Mouse (Mus musculus): ENCODE results near the gene Vasn.

Vasn gene

DNA sequence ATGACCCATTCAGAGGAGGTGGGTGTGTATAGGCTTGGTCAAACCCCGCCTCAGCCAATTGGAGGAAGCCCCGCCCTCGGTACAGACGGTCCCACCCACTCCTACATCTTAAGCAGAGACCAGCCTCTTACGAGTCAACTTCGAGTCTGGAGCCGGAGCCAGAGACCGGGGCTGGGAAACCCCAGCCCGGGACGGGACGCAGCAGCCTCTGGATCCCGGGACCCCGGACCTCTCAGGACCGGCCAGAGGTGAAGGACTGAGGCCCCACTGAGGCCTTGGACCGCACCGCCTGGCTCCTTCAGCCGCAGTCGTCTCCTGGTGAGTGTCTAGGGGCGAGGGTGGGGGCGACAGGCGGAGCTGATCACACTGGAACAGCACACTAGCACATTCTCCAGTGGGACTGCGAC lies at the start of gene Vasn, which contains the start of gene Dnaja3:
TSS of gene Vasn (plus strand) at position 111 of the 407 bp plus-strand sequence.
TSS of gene Dnaja3 (plus strand) at position 159 of the 407 bp plus-strand sequence.
- in situ Hi-C loops (cut with MboI; ENCODE audit: low sequenced_read_pairs): no loop called here

DNA sequence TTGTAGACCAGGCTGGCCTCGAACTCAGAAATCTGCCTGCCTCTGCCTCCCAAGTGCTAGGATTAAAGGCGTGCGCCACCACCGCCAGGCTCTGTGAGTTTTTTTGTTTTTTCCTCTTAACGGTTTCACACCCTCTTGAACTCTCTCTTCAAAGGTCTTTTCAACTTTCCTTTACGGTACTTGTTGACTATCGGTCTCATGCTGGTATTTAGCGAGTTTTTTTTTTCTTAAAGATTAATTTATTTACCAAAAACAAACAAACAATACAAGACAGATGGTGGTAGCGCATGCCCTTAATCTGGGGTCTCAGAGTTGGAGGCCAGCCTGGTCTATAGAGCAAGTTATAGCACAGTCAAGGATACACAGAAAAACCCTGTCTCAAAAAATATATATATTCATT lies 49.5 kb upstream of the Vasn start:
- in situ Hi-C loops (cut with MboI; ENCODE audit: low sequenced_read_pairs): no loop called here

DNA sequence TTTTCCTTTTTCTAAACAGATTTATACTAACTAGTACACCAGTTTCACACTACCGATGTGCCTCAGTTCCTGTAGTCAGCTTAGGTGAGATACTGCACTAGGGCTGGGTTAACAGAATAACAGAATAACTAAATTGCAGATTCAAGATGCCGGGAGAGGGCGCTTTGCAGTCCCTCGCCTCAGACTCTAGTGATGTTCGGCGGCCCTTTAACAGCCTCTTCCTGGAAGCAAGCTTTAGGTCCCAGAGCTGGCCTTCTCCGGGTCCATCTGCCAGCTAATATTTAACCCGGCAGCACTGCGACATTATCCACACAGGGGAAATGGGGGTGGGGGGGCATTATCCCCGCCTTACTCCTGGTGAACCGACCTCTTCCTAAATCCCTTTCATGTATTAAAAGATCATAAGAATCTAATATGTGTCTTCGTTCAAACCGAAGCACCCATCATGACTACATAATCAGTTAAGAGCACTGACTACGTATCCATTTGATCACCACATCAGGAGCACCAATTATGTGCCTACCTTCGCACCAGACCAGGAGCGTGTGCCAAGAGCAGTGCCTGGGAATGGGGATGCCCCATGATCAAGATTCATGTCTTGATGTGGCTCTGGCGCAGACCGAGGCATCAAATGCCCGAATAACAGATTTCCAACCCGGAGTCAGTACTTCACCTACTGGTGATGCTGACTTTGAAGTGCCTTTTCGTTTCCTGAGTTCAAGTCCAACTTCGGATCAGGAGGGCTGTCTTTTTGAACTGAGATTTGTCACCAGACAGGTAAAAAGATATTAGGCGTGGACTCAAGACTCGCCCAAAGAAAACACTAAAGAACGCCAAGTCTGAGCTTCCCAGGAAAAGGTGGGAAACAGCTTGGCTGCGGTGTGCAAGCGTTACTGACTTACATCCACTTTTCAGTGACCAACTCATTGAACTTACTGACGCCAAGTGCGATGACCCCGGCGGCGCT lies 46.5 kb upstream of the Vasn start:
- in situ Hi-C loops (cut with MboI; ENCODE audit: low sequenced_read_pairs): no loop called here

DNA sequence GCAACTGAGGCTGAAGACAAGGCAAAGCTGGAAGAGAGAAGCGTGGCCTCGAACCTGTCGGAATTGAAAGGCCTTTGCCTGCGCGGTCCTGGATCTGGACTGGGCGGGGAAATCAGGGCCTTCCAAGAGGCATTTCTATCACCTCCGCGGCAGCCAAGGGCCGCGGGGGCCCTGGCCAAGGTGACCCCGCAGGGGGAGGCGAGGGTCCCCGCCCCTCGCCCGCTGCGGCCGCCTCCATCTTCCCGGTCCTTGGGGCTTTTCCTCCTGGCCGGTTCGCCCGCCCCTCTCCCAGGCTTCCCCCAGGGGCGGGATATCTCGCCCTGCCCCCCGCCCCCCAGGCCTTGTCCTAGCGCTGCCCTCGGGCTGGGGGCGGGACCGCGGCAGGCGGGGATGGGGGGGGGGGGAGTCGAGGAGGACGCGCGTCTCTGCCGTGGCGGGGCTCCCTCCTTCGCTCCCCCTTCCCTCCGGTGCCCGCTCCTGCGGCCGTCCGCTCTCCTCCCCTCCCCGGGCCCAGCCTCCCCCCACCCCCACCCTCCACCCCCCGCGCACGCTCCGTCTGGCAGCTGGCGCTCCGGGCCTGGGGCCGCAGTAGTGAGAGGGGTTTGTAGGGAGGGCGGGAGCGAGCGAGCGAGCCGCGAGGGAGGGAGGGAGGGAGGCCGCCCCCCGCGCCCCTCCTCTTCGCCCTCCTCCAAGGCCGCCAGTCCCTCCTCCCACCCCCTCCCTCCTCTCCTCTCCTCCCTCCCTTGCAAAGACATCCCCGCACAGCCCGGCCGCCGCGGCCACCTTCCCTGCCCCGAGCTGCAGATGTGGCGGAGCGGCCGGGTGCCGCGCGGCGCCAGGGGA lies 45.5 kb upstream of the Vasn start, which contains the start of gene Glis2:
TSS of gene Glis2 (plus strand) at position 743 of the 843 bp plus-strand sequence.
- in situ Hi-C loops (cut with MboI; ENCODE audit: low sequenced_read_pairs): no loop called here

DNA sequence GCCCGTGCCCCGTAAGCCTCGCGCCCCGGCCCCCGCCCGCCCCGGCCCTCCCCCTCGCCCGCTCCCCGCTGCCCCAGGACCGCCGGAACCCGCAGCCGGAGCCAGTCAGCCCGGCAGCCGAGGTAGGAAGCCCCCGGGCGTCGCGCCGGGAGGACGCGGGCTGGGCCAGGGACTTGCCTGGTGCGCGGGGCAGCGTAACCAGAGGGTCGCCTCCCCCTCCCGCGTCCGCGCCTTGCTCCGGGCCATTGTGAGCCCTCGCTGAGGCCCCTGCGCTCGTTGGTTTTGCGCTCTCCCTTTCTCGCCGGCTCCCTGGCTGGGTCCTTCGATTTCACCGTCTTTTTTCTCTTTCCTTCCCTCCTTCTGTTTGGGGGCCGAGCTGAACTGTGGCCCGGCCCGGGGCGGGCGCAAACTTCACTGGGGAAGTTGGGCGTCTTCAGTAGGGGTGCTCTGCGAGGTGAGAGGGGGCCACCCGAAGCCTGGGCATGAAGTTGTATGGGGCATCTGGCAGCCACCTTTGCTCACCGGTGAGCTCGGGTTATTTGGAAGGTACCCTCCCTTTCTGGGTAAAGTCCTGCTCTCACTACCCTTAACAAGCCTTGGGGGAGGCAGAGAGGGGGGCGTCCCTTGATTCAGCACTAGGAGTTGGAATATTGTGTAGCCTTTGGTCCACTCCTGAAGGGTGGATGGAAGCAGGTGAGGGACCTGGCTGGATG lies 44.8 kb upstream of the Vasn start:
- in situ Hi-C loops (cut with MboI; ENCODE audit: low sequenced_read_pairs): no loop called here

DNA sequence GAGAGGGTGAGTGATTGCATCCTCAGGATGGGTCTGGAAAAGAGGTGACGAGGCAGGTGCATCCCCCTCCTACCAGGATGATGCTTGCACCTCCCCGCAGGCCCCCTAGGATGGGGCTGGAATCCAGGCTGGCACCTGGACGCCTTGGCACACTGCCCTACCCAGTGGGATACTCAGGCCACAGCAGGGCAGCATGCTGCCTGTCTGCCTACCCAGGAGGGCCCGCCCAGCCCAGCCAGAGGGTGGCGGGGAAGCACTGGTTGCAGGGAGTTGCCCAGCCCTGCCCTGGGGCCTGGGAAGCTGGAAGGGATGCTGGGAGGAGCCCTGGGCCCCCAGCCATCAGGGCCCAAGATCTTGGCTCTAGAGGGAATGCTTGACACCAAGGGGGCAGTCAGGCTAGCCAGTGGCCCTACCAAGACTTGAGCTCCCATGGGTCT lies 44.2 kb upstream of the Vasn start:
- in situ Hi-C loops (cut with MboI; ENCODE audit: low sequenced_read_pairs): no loop called here

DNA sequence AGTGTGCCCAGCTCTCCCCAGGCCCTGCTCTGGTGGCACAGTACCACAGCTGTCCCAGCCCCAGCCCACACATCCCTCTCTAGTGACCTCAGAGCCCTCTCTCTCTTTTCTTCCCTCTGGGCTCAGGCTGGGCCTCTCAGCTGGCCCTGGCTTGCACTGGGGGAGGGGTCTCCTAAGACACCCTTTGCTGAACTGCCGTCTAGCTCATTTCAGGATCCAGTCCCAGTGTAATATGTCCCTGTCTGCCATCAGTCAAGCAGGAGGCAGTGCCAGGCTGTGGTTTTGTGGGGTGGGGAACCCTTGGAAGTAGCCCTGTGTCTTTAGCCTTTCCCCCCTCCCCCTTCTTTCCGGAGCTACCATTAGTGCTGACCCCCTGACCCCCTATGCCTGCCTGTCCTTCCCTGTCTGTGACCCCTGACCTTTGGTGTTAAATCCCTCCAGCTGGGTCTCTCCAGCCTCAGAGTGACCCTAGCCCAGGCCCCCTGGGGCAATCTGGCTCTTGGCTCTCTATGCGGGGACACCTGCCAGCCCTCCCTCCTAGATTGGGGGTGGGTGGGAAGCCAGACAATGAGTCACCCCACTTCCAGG lies 43.5 kb upstream of the Vasn start:
- in situ Hi-C loops (cut with MboI; ENCODE audit: low sequenced_read_pairs): no loop called here

DNA sequence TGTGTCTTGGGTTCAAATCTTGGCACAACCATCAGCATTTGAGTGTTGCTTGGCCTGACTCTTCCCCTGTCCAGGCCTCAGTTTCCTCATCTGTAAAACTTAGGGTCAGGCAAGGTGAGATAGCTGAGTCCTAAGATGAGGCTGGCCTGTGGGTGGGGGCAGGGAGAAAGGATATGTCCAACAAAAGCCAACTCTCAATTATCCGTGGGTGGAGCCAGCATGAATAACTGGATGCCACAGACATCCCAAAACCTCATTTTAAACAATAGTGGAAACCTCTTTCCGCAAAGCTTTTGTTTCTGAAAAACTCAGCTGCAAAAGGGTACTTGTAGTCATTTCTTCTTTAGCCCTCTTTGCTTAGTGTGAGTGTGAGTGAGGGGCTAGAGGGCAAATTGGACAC lies 42.9 kb upstream of the Vasn start:
- in situ Hi-C loops (cut with MboI; ENCODE audit: low sequenced_read_pairs): no loop called here

DNA sequence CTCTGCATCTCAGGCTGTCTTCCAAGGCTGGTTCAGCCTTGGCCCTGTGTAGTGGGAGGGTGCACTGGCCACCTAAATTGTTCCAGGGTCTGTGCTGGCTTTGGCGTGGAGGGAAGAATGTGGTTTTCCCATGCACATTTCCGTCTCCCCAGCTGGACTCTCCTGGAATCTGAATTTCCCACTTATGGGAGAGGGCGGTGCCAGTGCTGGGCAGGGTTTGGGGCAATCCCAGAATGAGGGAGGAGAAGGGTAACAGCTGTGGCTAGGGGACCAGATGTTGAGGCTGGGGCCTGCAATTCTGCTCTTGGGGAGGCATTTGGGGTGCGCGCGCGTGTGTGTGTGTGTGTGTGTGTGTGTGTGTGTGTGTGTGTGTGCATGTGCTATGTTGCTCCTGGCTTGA lies 42.4 kb upstream of the Vasn start:
- in situ Hi-C loops (cut with MboI; ENCODE audit: low sequenced_read_pairs): no loop called here

DNA sequence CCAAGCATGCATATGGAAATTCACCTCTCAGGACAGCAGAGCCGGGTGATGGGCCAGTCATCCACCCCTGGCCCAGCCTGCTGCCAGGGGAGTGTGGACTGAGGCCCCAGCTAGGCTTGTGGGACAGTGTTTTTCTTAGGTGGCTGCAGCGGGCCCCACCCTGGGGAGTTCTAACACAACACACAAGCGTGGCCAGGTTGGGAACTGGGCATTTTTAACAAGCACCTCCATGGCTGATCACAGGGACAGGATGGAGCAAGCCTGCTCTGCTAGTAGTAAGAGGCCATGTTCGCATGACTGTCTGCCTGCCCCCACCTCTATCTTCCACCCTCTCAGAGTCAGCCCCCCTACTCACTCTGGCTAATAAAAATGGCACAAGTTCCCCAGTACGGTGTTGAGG lies 41.7 kb upstream of the Vasn start:
- in situ Hi-C loops (cut with MboI; ENCODE audit: low sequenced_read_pairs): no loop called here

DNA sequence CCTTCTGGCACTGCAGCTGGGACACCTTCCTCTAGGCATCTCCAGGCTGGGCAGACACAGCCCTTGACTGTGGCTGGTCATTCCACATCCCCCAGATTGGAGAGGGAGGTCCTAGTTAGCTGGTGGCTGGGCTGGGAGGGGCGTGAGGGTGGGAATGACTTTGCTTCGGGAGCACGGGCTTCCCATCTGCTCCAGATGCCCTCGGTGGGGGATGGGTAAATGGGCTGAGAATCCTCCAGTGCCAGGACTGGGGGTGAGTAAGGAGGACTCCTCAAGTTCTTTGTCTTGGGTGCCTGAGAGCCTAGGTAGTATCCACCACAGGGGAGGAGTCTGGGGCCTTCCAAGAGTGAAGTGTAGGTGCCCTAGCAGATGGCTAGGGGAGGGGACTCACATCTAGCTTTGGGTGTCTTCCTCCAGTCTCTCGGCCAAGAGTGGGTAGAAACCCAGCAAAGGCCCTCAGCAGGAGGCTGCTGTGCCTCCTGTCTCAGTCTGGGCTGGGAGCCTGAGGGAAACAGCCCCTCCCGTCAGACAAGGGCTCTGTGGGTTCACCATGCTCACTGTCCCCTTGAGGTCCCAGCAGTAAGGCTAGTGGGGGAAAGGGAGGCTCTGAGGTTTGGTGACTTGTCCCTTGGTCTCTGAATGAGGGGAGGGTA lies 40.7 kb upstream of the Vasn start:
- in situ Hi-C loops (cut with MboI; ENCODE audit: low sequenced_read_pairs): no loop called here

DNA sequence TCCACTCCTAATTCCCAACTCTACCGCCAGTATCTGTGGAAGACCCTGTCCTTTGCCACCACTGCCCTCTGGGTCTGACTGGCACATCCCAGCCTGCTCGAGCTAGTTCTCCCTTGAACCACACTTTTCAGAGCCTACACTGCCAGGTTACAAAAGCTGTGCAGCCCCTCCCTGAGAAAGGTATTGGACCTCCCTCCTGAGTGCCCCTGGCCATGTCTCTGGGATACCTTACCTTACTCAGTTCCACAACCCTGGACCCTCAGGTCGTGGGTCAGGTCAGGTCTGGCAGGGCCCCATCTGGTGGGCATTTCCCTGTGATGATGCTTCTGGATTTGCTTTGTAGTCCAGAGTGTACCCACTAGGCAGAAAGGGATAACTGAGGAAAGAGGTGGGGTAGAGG lies 40.1 kb upstream of the Vasn start:
- in situ Hi-C loops (cut with MboI; ENCODE audit: low sequenced_read_pairs): no loop called here

DNA sequence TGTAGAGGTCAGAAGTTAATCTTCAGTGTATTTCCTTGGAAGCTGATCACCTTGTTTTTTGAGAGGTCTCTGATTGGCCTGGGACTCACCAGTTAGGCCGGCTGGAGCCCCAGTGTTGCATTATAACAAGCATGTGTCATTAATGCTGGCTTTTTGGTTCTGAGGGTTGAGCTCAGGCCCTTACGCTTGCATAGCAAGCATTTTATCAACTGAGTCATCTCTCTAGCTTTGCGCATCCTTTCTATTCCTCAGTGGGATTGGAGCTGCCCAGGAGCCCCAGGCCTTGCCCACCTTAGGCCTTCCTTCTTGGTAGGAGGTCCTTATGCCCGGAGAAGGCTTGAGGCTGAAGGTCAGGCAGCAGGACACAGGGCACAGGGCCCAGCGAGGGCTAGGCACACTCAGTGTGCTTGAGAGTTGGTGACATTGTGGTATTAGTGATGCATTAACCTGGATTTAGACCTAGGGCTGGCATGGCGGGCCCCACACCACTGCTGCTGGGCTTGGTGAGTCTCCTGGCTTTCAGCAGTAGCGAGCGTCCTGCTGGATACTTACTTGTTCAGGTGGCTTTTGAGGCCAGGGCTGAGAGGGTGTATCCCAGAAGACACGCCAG lies 38.9 kb upstream of the Vasn start:
- in situ Hi-C loops (cut with MboI; ENCODE audit: low sequenced_read_pairs): no loop called here

DNA sequence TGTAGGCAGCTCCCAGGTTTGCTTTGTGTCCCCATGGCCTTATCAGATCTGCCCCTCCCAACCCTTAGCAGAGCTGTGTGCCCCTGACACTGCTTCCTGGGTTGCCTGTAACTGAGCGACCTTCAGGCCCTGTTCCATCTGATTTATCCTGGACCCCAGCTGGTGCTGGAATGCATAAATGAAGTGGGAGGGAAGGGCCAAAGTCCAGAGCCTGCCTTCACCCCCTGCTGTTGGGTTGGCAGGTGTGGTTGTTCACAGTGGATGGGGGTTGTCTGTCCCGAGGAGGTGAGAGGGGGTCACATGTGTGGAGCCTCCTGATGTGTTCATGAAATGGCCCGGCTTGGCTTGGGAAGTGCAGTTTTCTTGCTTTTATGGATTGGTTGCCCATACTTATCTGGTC lies 37.6 kb upstream of the Vasn start:
- in situ Hi-C loops (cut with MboI; ENCODE audit: low sequenced_read_pairs): no loop called here

DNA sequence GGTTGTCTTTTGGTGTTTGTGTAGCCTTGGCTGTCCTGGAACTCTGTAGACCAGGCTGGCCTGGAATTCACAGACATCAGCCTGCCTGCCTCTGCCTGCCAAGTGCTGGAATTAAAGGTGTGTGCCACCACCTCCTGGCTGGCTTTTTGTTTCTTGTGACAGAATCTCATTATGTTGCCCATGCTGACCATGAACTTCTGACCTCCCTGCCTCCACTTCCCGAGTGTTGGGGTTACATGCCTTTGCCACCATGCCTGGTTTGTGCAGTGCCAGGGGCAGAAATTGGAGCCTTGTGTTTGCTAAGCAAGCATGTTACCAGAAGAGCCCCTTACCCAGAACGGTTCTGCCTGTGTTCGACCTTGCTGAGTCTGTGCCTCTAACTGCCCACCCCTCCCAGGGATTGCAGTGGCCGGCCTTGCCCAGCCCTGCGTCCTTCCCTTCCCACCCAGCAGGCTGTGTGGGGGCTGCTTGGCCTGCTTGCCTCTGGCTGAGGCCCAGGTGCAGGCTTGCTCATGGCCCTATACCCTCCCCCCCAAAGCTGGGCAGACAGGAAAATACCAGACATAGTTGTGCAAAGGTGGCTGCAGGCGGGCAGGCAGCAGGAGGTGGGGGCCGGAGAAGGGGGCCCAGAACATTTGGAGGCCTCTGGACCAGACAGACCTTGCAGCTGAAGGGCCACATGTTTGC lies 36.8 kb upstream of the Vasn start:
- in situ Hi-C loops (cut with MboI; ENCODE audit: low sequenced_read_pairs): no loop called here

DNA sequence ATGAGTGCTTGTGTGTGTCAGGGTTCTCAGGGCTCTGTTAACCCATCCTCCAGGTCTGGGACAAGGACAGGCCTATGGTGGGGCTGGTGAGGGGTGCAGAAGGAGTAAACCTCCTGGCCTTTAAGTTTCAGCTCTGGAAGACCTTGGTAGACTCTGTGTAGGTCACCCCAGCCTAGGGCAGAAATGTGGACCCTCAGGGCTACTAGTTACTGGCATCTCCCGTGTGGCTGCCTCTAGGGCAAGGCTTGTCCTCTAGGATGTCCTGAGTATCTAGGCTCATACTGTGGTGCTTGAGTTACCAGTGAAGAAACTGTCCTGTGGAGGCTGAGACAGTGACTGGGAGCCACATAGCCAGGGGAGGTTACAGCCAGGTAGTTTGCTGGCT lies 36.3 kb upstream of the Vasn start:
- in situ Hi-C loops (cut with MboI; ENCODE audit: low sequenced_read_pairs): no loop called here

DNA sequence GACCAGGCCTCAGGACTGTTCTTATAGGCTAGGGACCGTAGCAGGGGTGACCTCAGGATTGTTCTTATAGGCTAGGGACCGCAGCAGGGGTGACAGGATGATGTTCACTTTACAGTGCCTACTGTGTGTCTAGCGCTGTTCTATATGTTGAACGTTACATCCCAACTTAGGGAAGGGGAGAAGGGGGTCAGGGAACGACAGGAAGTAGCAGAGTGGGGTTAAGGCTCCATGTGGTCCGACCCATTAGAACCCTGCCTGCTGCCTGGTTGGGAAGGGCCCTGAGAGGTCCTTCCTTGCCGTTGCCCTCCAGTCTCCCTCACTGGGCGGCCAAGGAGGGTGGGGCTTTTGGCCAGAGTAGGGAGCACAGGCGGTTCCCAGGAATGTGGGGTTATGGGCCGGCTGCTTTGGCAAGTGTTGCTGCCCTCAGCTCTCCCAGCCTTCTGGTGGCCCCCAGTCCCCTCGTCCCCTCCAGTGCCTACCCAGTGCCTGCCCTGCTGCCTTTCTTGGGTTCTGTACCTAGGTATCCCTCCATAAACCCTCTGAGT lies 35.4 kb upstream of the Vasn start:
- in situ Hi-C loops (cut with MboI; ENCODE audit: low sequenced_read_pairs): no loop called here

DNA sequence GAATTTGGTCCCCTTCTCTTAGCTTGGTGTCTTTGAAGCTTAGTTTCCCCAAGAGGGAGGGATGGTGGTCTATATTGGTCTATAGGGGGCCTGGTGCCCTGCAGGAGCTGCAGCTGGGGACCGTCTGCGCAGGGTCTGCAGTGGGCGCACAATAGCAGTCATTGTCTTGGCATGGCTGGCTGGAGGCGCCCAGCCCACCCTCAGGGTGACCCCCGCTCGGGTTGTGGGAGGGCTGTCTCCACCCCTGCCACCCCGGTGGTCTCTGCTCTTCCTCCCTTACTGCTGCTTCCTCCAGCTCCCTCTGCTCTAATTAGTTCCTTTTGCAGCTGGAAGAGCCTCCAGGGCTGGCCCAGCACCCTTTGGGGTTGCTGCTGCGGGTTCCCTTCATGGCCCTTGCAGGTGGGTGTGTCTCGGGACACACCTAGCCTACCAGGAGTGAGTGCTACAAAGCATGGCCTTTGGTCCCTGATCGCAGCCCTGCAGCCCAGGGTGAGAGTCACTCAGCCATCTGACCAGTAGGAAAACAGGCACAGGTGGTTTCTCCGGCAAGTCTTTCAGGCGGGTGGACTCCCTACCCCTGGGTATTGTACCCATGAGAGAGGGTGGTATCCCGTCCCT lies 34.1 kb upstream of the Vasn start:
- in situ Hi-C loops (cut with MboI; ENCODE audit: low sequenced_read_pairs): no loop called here
